Mouse (Mus musculus): ENCODE data around the gene Arhgap17.

The Arhgap17 gene

GRCm38 (mm10) chr7:123240064-123240463 is 129.7 kb downstream of the Arhgap17 start:
- no peak for TF ChIP-seq GATA4 (IDR thresholded peaks at IDR 0.05; ENCODE audit: insufficient replicate concordance, low read length)

GRCm38 (mm10) chr7:123238621-123239020 is 131.1 kb downstream of the Arhgap17 start:
- TF ChIP-seq GATA4 (IDR thresholded peaks at IDR 0.05; ENCODE audit: insufficient replicate concordance, low read length) = no peak

DNA sequence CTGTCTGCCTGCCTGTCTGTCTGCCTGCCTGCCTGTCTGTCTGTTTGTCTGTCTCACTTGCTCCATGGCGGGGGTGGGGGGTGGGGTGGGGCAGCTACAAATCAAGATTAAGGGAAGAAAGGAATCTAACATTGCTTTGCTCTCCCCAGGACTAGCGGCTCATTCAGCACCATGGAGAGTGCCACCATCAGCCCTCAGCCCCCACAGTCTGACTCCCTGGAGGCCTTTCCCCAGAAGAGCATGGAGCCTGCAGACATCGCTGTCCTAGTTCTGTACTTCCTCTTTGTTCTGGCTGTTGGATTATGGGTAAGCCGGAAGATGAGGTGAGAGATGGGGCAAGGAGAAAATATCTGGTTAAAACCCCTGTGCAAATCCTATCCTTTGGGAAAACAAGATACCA is 134.3 kb downstream of the Arhgap17 start:
- no peak for TF ChIP-seq GATA4 (IDR thresholded peaks at IDR 0.05; ENCODE audit: insufficient replicate concordance, low read length)
